Mouse (Mus musculus) intestine, embryonic 16.5 days (tissue): Measurements from ENCODE around the gene Rnase11. TPM values are rescaled to one million over a fixed set of nuclear protein-coding genes. Genes with fewer than 3 reads are reported as not detected.
"Not testable (repeated sequence)": the region's sequence is repeated elsewhere in the genome, so short reads cannot be mapped to it uniquely, and the experiment has no call there.

Experiments used
- ATAC-seq: fragments of 200-750 bp; cut with Nextera tagmentation; 2 replicates; pipeline ENCODE4 v1.8.0; 2017; ENCODE audit warnings: moderate TSS enrichment, moderate library complexity
- H3K27ac ChIP-seq: fragments of 300-500 bp; sonication (generic); 2 replicates; pipeline ENCODE4 v1.5.1; 2014; ENCODE audit warnings: mild to moderate bottlenecking, low read length
- H3K27me3 ChIP-seq: fragments of 300-500 bp; sonication (generic); replicated peaks from 2 replicates; pipeline ENCODE4 v1.6.1; 2014; ENCODE audit warnings: low read length, control low read depth, mixed read lengths; ENCODE audit not compliant: control insufficient read depth, insufficient read depth
- H3K36me3 ChIP-seq: fragments of 300-500 bp; sonication (generic); 2 replicates; pipeline ENCODE4 v1.6.1; 2014; ENCODE audit warnings: low read length, control low read depth; ENCODE audit not compliant: control insufficient read depth, insufficient read depth
- H3K4me1 ChIP-seq: fragments of 300-500 bp; sonication (generic); 2 replicates; pipeline ENCODE4 v1.6.1; 2014; ENCODE audit warnings: low read length, control low read depth, mixed read lengths; ENCODE audit not compliant: control insufficient read depth, insufficient read depth
- H3K4me2 ChIP-seq: fragments of 300-500 bp; sonication (generic); 2 replicates; pipeline ENCODE4 v1.6.1; 2014; ENCODE audit warnings: low read depth, low read length, control low read depth
- H3K4me3 ChIP-seq: fragments of 300-500 bp; sonication (generic); 2 replicates; pipeline ENCODE4 v1.5.1; 2014; ENCODE audit warnings: mild to moderate bottlenecking, low read length
- H3K9ac ChIP-seq: fragments of 300-500 bp; sonication (generic); 2 replicates; pipeline ENCODE4 v1.6.1; 2014; ENCODE audit warnings: low read depth, low read length
- H3K9me3 ChIP-seq: fragments of 300-500 bp; sonication (generic); 2 replicates; pipeline ENCODE4 v1.6.1; 2016; ENCODE audit warnings: low read length, control low read depth; ENCODE audit not compliant: control insufficient read depth
- WGBS: fragments of 180-500 bp; shearing (Covaris S2); extraction: QIAGEN DNeasy Blood & Tissue Kit; methylation state at CpG from one replicate; pipeline ENCODE4 v1.1.7; 2014; 5-methylcytosine and 5-hydroxymethylcytosine counted together
- polyA plus RNA-seq: library from polyadenylated mRNA; unstranded; fragments of >200 nt; fragmentation: Nextera tagmentation; extraction: Ambion mirVana; gene quantifications from 2 replicates; pipeline ENCODE4 v1.2.1, GENCODE M21; 2015

The Rnase11 gene
- polyA plus RNA-seq, 1 experiment from 2014 or later, result not detected

- 85% methylated on average over 1 of the region's 1 CpGs for WGBS
- no peak for ATAC-seq
- Histone ChIP-seq H3K27me3 (no peaks in the 10 kb centered on the region), H3K27ac (no peak overlapping the region), H3K4me2 (no peak overlapping the region), H3K9ac (no peak overlapping the region), H3K4me3 (no peak overlapping the region), H3K36me3 (no peaks in the 10 kb centered on the region), H3K9me3 (0 out of 2 replicates have a peak, but pooled peaks cover 4% of the 10 kb centered on the region), H3K4me1 (no peaks in the 10 kb centered on the region)
Observed at GRCm38 (mm10) chr14:51024820-51025219, 25.1 kb downstream of the Rnase11 start.

- Histone ChIP-seq H3K27ac (no peak overlapping the region), H3K4me2 (no peak overlapping the region), H3K36me3 (no peaks in the 10 kb centered on the region), H3K9me3 (0 out of 2 replicates have a peak, but pooled peaks cover 4% of the 10 kb centered on the region), H3K4me3 (no peak overlapping the region), H3K27me3 (no peaks in the 10 kb centered on the region), H3K4me1 (no peaks in the 10 kb centered on the region), H3K9ac (no peak overlapping the region)
- 78% methylated on average over 4 of the region's 4 CpGs for WGBS
- no peak for ATAC-seq
Observed at GRCm38 (mm10) chr14:51023457-51023856, 26.5 kb downstream of the Rnase11 start.

- Histone ChIP-seq H3K27ac (no peak overlapping the region), H3K9me3 (0 out of 2 replicates have a peak, but pooled peaks cover 4% of the 10 kb centered on the region), H3K9ac (no peak overlapping the region), H3K27me3 (no peaks in the 10 kb centered on the region), H3K4me3 (no peak overlapping the region), H3K4me1 (no peaks in the 10 kb centered on the region), H3K4me2 (no peak overlapping the region), H3K36me3 (no peaks in the 10 kb centered on the region)
- WGBS, result 50% methylated on average over 3 of the region's 3 CpGs
- ATAC-seq, result 0 out of 2 replicates have a peak, but pooled peaks have one; percentile 40
Observed at GRCm38 (mm10) chr14:51017256-51017655, 32.7 kb downstream of the Rnase11 start.

GRCm38 (mm10) chr14:51015780-51016179 lies 34.2 kb downstream of the Rnase11 start:
- H3K9ac ChIP-seq, result no peak overlapping the region
- no peak overlapping the region for H3K4me2 ChIP-seq
- H3K27ac ChIP-seq, result no peak overlapping the region
- H3K36me3 ChIP-seq, result no peaks in the 10 kb centered on the region
- H3K27me3 ChIP-seq, result no peaks in the 10 kb centered on the region
- H3K4me3 ChIP-seq, result no peak overlapping the region
- 0 out of 2 replicates have a peak, but pooled peaks cover 4% of the 10 kb centered on the region for H3K9me3 ChIP-seq
- no peak for ATAC-seq
- no peaks in the 10 kb centered on the region for H3K4me1 ChIP-seq

- H3K9me3 ChIP-seq, H3K9ac ChIP-seq, H3K27me3 ChIP-seq, H3K4me1 ChIP-seq, H3K27ac ChIP-seq, H3K4me2 ChIP-seq, H3K4me3 ChIP-seq, H3K36me3 ChIP-seq: not testable (repeated sequence)
- ATAC-seq, result 0 out of 2 replicates have a peak, but pooled peaks have one; percentile 58
- 69% methylated on average over 3 of the region's 3 CpGs for WGBS
Observed at GRCm38 (mm10) chr14:51014724-51015123, 35.2 kb downstream of the Rnase11 start.

- Histone ChIP-seq H3K36me3 (no peaks in the 10 kb centered on the region), H3K27ac (peak overlapping the region; percentile 83), H3K27me3 (no peaks in the 10 kb centered on the region), H3K4me2 (no peak overlapping the region), H3K9me3 (no peaks in the 10 kb centered on the region), H3K4me1 (no peaks in the 10 kb centered on the region), H3K9ac (no peak overlapping the region), H3K4me3 (no peak overlapping the region)
- ATAC-seq, result no peak
- WGBS, result 87% methylated on average over 6 of the region's 6 CpGs
Observed at GRCm38 (mm10) chr14:51009572-51009971, 40.4 kb downstream of the Rnase11 start.

GRCm38 (mm10) chr14:51008781-51009180 lies 41.2 kb downstream of the Rnase11 start:
- ATAC-seq, result no peak
- Histone ChIP-seq H3K4me3 (no peak overlapping the region), H3K36me3 (no peaks in the 10 kb centered on the region), H3K4me1 (no peaks in the 10 kb centered on the region), H3K9me3 (no peaks in the 10 kb centered on the region), H3K9ac (no peak overlapping the region), H3K4me2 (no peak overlapping the region), H3K27me3 (no peaks in the 10 kb centered on the region), H3K27ac (peak overlapping the region; percentile 83)
- WGBS, result 74% methylated on average over 4 of the region's 4 CpGs

- H3K4me3 ChIP-seq, result no peak overlapping the region
- no peaks in the 10 kb centered on the region for H3K9me3 ChIP-seq
- peak; percentile 81 for ATAC-seq
- H3K4me2 ChIP-seq, result peak overlapping the region; percentile 9; the same call in 1 of the 2 replicates
- no peaks in the 10 kb centered on the region for H3K36me3 ChIP-seq
- H3K27ac ChIP-seq, result peak overlapping the region; percentile 76
- H3K4me1 ChIP-seq, result no peaks in the 10 kb centered on the region
- H3K9ac ChIP-seq, result peak overlapping the region; percentile 31; the same call in 1 of the 2 replicates
- no peaks in the 10 kb centered on the region for H3K27me3 ChIP-seq
- WGBS, result 47% methylated on average over 13 of the region's 13 CpGs
Observed at GRCm38 (mm10) chr14:51007914-51008713, 41.8 kb downstream of the Rnase11 start.

- 85% methylated on average over 8 of the region's 8 CpGs for WGBS
- Histone ChIP-seq H3K36me3 (no peaks in the 10 kb centered on the region), H3K4me3 (no peak within 1 kb of the TSS), H3K4me2 (peak within 1 kb of the TSS; percentile 9; the same call in 1 of the 2 replicates), H3K9ac (peak within 1 kb of the TSS; percentile 31; the same call in 1 of the 2 replicates), H3K27me3 (no peaks in the 10 kb centered on the region), H3K27ac (peak within 1 kb of the TSS; percentile 76), H3K4me1 (no peaks in the 10 kb centered on the region), H3K9me3 (no peaks in the 10 kb centered on the region)
- ATAC-seq, result no peak
Observed at GRCm38 (mm10) chr14:51007152-51007801, 42.7 kb downstream of the Rnase11 start, which contains the start of gene Rnase10. Gene Rnase10, plus strand, starts transcription at chr14:51007751.
